Mouse (Mus musculus) kidney, adult 2 months (tissue): ENCODE results near the gene Nr2e3. TPM values are rescaled to one million over a fixed set of nuclear protein-coding genes. Genes with fewer than 3 reads are reported as not detected.

Source experiments
- DNase-seq: peaks from one replicate; pipeline ENCODE4 v3.0.0; 2021
- H3K27ac ChIP-seq: fragments of 200-500 bp; 2 replicates; pipeline ENCODE4 v1.5.1; 2012; ENCODE audit warnings: low read depth, low read length, control low read depth, inconsistent platforms; ENCODE audit not compliant: insufficient read depth
- H3K27me3 ChIP-seq: fragments of 200-500 bp; replicated peaks from 2 replicates; pipeline ENCODE4 v1.6.1; 2012; ENCODE audit warnings: mild to moderate bottlenecking, moderate library complexity, low read length, inconsistent platforms; ENCODE audit not compliant: control insufficient read depth, insufficient read depth
- H3K36me3 ChIP-seq: fragments of 200-500 bp; 2 replicates; pipeline ENCODE4 v1.6.1; 2012; ENCODE audit warnings: mild to moderate bottlenecking, moderate library complexity, low read length, inconsistent platforms; ENCODE audit not compliant: control insufficient read depth, insufficient read depth
- H3K4me1 ChIP-seq: fragments of 200-500 bp; 2 replicates; pipeline ENCODE4 v1.6.1; 2011; ENCODE audit warnings: low read length; ENCODE audit not compliant: control insufficient read depth, insufficient read depth
- H3K4me3 ChIP-seq: fragments of 200-500 bp; 2 replicates; pipeline ENCODE4 v1.5.1; 2011; ENCODE audit warnings: mild to moderate bottlenecking, low read depth, low read length, control low read depth; ENCODE audit not compliant: insufficient read depth
- CTCF ChIP-seq: fragments of 200-500 bp; conservative IDR thresholded peaks from 2 replicates; pipeline ENCODE4 v1.5.1; 2011; ENCODE audit warnings: low read depth, mild to moderate bottlenecking, control low read depth, low read length, moderate library complexity, mixed read lengths; ENCODE audit not compliant: insufficient read depth, insufficient read length
- POLR2A ChIP-seq: fragments of 200-500 bp; IDR thresholded peaks from one replicate; pipeline ENCODE4 v1.6.1; 2011; ENCODE audit warnings: low read depth, low read length, control low read depth
- WGBS: fragments of 180-500 bp; shearing (Covaris S2); methylation state at CpG from one replicate; pipeline ENCODE4 v1.1.7; 2018; 5-methylcytosine and 5-hydroxymethylcytosine counted together
- polyA plus RNA-seq: library from polyadenylated mRNA; depleted of rRNA; stranded (reverse); fragments of >200 nt; gene quantifications from 2 replicates; pipeline ENCODE4 v1.2.3, GENCODE M21; 2012

The Nr2e3 gene
- polyA plus RNA-seq, 1 experiment, result 1.2 TPM

GRCm38 (mm10) chr9:59956496-59956895 lies 4.0 kb downstream of the Nr2e3 start:
- Histone ChIP-seq H3K27ac (no peak overlapping the region), H3K4me3 (no peak overlapping the region), H3K4me1 (no peaks in the 10 kb centered on the region), H3K27me3 (no peaks in the 10 kb centered on the region), H3K36me3 (no peaks in the 10 kb centered on the region)
- no peak for DNase-seq
- TF ChIP-seq CTCF (no peak), POLR2A (no peak)
- 55% methylated on average over 6 of the region's 6 CpGs for WGBS

- no peaks in the 10 kb centered on the region for H3K36me3 ChIP-seq
- no peak for DNase-seq
- no peak overlapping the region for H3K4me3 ChIP-seq
- TF ChIP-seq POLR2A (no peak), CTCF (no peak)
- no peak overlapping the region for H3K27ac ChIP-seq
- H3K4me1 ChIP-seq, result no peaks in the 10 kb centered on the region
- no peaks in the 10 kb centered on the region for H3K27me3 ChIP-seq
- 86% methylated on average over 6 of the region's 6 CpGs for WGBS
These were observed 4.8 kb downstream of the Nr2e3 start for GRCm38 (mm10) chr9:59955692-59956091.

- Histone ChIP-seq H3K27ac (no peak overlapping the region), H3K4me3 (no peak overlapping the region), H3K27me3 (no peaks in the 10 kb centered on the region), H3K36me3 (no peaks in the 10 kb centered on the region), H3K4me1 (no peaks in the 10 kb centered on the region)
- no peak for DNase-seq
- WGBS, result 66% methylated on average over 3 of the region's 3 CpGs
- TF ChIP-seq CTCF (no peak), POLR2A (no peak)
These were observed 5.3 kb downstream of the Nr2e3 start for GRCm38 (mm10) chr9:59955199-59955598.

- Histone ChIP-seq H3K36me3 (no peaks in the 10 kb centered on the region), H3K4me1 (no peaks in the 10 kb centered on the region), H3K4me3 (no peak overlapping the region), H3K27ac (no peak overlapping the region), H3K27me3 (no peaks in the 10 kb centered on the region)
- no peak for DNase-seq
- TF ChIP-seq CTCF (no peak), POLR2A (no peak)
- 88% methylated on average over 7 of the region's 7 CpGs for WGBS
These were observed 6.9 kb downstream of the Nr2e3 start for GRCm38 (mm10) chr9:59953556-59953955.

- no peaks in the 10 kb centered on the region for H3K27me3 ChIP-seq
- no peaks in the 10 kb centered on the region for H3K4me1 ChIP-seq
- H3K36me3 ChIP-seq, result no peaks in the 10 kb centered on the region
- no peak for DNase-seq
- H3K4me3 ChIP-seq, result no peak overlapping the region
- H3K27ac ChIP-seq, result no peak overlapping the region
- no peak for TF ChIP-seq CTCF
- TF ChIP-seq POLR2A, result no peak
- 79% methylated on average over 8 of the region's 8 CpGs for WGBS
These were observed 7.9 kb downstream of the Nr2e3 start for GRCm38 (mm10) chr9:59952515-59953070.

- TF ChIP-seq POLR2A (no peak), CTCF (no peak)
- no peaks in the 10 kb centered on the region for H3K4me1 ChIP-seq
- no peaks in the 10 kb centered on the region for H3K36me3 ChIP-seq
- 66% methylated on average over 4 of the region's 4 CpGs for WGBS
- no peak overlapping the region for H3K27ac ChIP-seq
- no peak overlapping the region for H3K4me3 ChIP-seq
- DNase-seq, result no peak
- H3K27me3 ChIP-seq, result no peaks in the 10 kb centered on the region
These were observed 8.5 kb downstream of the Nr2e3 start for GRCm38 (mm10) chr9:59951943-59952342.

- no peak overlapping the region for H3K4me3 ChIP-seq
- TF ChIP-seq POLR2A (no peak), CTCF (no peak)
- H3K27ac ChIP-seq, result no peak overlapping the region
- no peak for DNase-seq
- WGBS, result 94% methylated on average over 9 of the region's 9 CpGs
- no peaks in the 10 kb centered on the region for H3K27me3 ChIP-seq
- H3K4me1 ChIP-seq, result no peaks in the 10 kb centered on the region
- no peaks in the 10 kb centered on the region for H3K36me3 ChIP-seq
These were observed 9.3 kb downstream of the Nr2e3 start for GRCm38 (mm10) chr9:59951001-59951750.
